Mouse (Mus musculus): ENCODE data around the gene Ttc41. TPM values are rescaled to one million over a fixed set of nuclear protein-coding genes. Genes with fewer than 3 reads are reported as not detected.
A peak's percentile ranks its signal among the peaks of the same experiment; 100 is the strongest.

The Ttc41 gene
- polyA plus RNA-seq, 1 experiment = 1.7 TPM

DNA sequence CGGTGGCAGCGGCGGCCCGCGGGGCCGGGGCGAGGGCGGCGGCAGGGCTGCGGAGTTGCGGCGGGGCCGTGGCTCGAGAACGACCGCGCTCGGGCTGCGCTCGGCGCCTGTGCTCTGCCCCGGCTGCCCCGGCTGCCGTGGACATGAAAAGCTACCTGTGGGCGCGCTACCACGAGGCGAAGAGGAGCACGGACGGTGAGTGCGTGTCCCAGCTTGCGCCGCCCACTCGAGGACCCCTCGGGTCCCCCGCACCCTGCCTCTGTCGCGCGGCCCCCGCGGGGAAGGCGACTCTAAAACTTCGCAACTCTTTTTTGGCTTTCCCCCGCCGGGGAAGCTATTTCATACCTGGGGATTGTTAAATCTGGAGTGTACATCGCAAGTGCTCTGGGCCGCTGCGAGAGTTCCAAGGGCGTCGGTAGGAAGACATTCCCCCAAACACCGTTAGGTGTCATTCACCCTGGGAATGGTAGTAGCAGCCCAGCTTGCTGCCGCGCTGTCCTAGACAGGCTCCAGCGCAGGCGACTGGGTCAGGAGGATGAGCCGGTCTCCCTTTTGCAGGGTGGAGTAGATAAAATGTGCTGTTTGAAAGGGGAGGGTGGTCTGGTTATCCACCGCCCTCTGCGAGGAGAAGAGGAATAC, 73.6 kb downstream of the Ttc41 start:
- Histone ChIP-seq H3K4me3 (ENCODE audit: insufficient read depth, low read length) (peak overlapping the region; percentile 64), H3K4me1 (ENCODE audit: control insufficient read depth, insufficient read depth, low read length) (peaks cover 3% of the 10 kb centered on the region; the same call in 1 of the 2 replicates), H3K27ac (ENCODE audit: insufficient read depth, low read length) (no peak overlapping the region)
- TF ChIP-seq POLR2A (IDR thresholded peaks at IDR 0.05; ENCODE audit: extremely low read depth, insufficient read depth, low read length) (no peak), CTCF (IDR thresholded peaks at IDR 0.05; ENCODE audit: extremely low read depth, insufficient read depth, low read length) (no peak)

DNA sequence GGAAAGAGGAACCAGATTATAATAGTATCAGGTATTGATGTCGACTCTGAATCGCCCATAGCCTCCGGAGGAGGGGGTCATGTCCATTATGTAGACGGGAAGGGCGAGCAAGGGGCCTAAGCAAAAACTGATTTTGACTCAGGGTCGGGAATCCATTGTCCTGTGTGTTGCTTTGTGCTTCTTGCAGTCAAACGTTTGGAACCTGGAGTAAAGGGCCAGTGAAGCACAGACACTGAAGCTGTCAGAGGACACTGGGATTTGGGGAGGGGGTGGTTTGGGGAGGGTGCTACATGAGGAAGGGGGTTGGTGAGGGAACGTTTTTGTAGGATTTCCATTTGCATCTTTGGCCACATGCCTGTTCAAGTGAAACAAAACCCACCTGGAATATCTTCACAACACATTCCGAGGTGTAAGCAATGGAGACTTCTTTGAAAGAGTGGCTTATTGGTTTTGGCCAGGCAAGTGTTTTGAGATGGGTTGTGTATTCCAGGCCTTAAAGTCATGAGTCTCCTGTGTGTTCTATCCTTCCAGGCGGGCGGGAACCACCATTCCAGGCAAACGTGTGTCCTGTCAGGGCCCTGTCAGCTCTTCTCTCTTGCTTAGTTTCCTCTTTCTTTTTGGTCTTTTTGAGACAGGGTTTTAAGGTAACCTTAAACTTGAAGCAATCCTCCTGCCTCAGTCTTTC, 74.3 kb downstream of the Ttc41 start:
- peak overlapping the region; percentile 64 for H3K4me3 ChIP-seq (ENCODE audit: insufficient read depth, low read length)
- peaks cover 3% of the 10 kb centered on the region; the same call in 1 of the 2 replicates for H3K4me1 ChIP-seq (ENCODE audit: control insufficient read depth, insufficient read depth, low read length)
- TF ChIP-seq CTCF (IDR thresholded peaks at IDR 0.05; ENCODE audit: extremely low read depth, insufficient read depth, low read length) (no peak), POLR2A (IDR thresholded peaks at IDR 0.05; ENCODE audit: extremely low read depth, insufficient read depth, low read length) (no peak)
- H3K27ac ChIP-seq (ENCODE audit: insufficient read depth, low read length) = no peak overlapping the region

DNA sequence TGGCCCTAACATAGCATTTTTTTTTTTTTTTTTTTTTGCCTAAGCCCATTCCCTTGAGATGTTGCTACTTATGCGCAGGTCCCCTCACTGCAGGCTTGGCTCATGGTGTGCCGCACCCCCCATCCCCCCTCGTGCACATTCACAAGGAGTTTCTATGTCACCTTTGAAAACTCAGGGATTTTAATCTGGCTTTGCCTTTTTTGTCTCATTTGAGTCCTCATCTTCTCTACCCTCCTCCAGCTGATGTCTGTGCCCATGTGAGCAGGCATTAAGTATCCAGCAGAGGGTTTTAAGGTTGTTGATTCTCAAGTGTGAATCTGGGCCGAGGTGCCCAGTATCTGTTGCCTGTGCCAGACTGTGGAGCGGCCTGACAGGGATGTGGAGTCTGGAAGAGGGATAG, 76.0 kb downstream of the Ttc41 start:
- H3K27ac ChIP-seq (ENCODE audit: insufficient read depth, low read length) = no peak overlapping the region
- H3K4me1 ChIP-seq (ENCODE audit: control insufficient read depth, insufficient read depth, low read length) = peaks cover 3% of the 10 kb centered on the region
- H3K4me3 ChIP-seq (ENCODE audit: insufficient read depth, low read length) = no peak overlapping the region
- TF ChIP-seq CTCF (IDR thresholded peaks at IDR 0.05; ENCODE audit: extremely low read depth, insufficient read depth, low read length) (no peak), POLR2A (IDR thresholded peaks at IDR 0.05; ENCODE audit: extremely low read depth, insufficient read depth, low read length) (no peak)

DNA sequence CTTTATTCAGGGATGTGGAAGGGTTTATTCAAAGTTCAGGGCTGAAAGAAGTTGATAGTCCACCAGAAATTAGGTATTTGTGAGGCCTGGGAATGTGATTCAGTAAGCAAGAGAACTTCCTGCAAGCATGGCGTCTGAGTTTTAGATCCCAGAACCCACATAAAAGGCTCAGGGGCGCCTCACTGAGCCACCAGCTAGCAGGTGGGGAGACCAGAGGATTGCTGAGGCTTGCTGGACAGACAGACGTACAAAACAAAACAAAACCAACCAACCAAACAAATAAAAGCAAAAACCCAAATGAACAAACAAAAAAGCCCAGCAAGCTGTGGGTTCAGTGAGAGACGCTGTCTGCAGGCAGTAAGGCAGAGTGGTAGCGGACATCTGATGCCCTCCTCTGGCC, 77.0 kb downstream of the Ttc41 start:
- Histone ChIP-seq H3K4me3 (ENCODE audit: insufficient read depth, low read length) (no peak overlapping the region), H3K27ac (ENCODE audit: insufficient read depth, low read length) (no peak overlapping the region), H3K4me1 (ENCODE audit: control insufficient read depth, insufficient read depth, low read length) (peaks cover 3% of the 10 kb centered on the region)
- TF ChIP-seq CTCF (IDR thresholded peaks at IDR 0.05; ENCODE audit: extremely low read depth, insufficient read depth, low read length) (no peak), POLR2A (IDR thresholded peaks at IDR 0.05; ENCODE audit: extremely low read depth, insufficient read depth, low read length) (no peak)

DNA sequence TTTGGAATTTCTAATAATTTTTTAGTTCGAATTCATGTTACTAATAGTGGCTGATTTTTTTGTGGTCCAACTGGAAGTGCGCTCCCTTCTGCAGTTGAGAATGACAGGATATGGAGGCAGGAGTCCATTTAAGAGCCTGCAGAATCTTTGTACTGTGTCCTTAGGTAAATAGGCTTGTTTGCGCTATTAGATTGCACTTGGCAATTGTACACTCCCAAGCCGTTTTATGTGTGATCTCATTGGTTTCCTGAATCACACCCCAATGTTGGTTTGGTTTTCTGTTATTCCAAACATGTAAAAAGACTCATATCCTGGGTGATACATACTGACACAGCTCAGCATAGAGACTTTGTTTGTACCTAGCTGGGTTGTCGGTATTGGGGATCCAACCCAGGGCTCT, 78.0 kb downstream of the Ttc41 start:
- Histone ChIP-seq H3K4me3 (ENCODE audit: insufficient read depth, low read length) (no peak overlapping the region), H3K4me1 (ENCODE audit: control insufficient read depth, insufficient read depth, low read length) (peaks cover 9% of the 10 kb centered on the region), H3K27ac (ENCODE audit: insufficient read depth, low read length) (no peak overlapping the region)
- no peak for TF ChIP-seq CTCF (IDR thresholded peaks at IDR 0.05; ENCODE audit: extremely low read depth, insufficient read depth, low read length)
- no peak for TF ChIP-seq POLR2A (IDR thresholded peaks at IDR 0.05; ENCODE audit: extremely low read depth, insufficient read depth, low read length)

DNA sequence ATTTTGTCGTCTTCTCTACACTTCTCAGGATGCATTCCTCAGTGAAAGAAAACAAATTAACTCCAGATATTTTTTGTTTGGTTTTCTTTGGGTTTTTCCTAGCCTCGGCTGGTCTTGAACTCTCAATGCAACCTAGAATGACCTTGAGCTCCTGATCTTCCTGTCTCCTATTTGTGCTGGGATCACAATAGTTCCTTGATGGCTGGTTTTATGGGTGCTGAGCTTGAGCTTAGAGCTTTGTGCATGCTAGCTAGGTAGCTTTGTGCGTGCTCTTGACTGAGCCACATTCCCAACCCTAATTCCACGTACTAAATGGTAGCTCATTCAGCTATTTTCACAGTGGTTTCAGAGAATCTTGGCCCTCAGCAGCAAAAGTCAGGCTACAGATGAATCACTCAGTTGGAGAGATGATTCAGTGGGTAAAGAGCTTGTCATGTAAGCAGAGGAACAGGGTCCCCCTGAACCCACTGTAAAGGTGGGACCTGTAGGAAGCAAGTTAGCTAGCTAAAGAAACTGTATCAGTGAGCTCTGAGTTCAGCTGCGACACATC, 78.6 kb downstream of the Ttc41 start:
- no peak overlapping the region for H3K27ac ChIP-seq (ENCODE audit: insufficient read depth, low read length)
- TF ChIP-seq CTCF (IDR thresholded peaks at IDR 0.05; ENCODE audit: extremely low read depth, insufficient read depth, low read length) (no peak), POLR2A (IDR thresholded peaks at IDR 0.05; ENCODE audit: extremely low read depth, insufficient read depth, low read length) (no peak)
- H3K4me1 ChIP-seq (ENCODE audit: control insufficient read depth, insufficient read depth, low read length) = peaks cover 9% of the 10 kb centered on the region
- no peak overlapping the region for H3K4me3 ChIP-seq (ENCODE audit: insufficient read depth, low read length)

DNA sequence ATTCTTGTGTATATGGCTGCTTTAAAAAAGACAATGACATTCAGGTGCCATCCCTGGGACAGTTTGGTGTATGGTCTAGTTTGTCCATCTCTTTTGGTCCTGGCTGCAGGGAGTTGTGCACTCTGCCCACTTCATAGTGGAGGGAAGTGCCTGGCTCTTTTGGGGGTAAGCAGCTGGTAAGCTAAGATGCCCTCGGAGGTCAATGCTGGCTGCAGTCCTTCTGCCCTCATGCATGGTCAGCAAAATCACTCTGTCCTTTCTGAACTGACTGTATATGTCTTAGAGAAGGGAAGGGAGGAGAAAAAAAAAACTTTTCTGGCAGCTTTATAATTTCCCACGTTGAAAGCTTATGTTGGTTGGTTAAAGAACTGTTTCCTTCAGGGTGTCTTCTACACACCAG, 79.8 kb downstream of the Ttc41 start:
- H3K4me3 ChIP-seq (ENCODE audit: insufficient read depth, low read length) = no peak overlapping the region
- H3K27ac ChIP-seq (ENCODE audit: insufficient read depth, low read length) = no peak overlapping the region
- no peak for TF ChIP-seq CTCF (IDR thresholded peaks at IDR 0.05; ENCODE audit: extremely low read depth, insufficient read depth, low read length)
- no peak for TF ChIP-seq POLR2A (IDR thresholded peaks at IDR 0.05; ENCODE audit: extremely low read depth, insufficient read depth, low read length)
- peaks cover 7% of the 10 kb centered on the region for H3K4me1 ChIP-seq (ENCODE audit: control insufficient read depth, insufficient read depth, low read length)

DNA sequence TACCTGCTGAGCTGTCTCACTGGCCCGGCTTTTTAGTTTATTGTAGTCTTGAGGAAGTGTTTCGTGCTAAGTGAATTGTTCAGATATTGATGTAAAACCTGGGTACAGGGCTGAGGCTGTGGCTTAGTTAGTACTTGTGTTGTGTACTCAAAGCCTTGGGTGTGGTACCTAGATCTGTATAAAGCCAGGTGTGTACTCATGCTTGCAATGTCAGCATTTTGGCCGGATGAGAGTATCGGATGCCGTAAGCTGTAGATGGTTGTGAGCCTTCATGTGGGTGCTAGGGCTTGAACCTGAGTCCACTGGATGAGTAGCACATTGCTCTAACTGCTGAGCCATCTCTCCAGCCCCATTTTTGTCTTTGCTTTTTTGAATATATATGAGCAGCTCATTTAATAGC, 80.5 kb downstream of the Ttc41 start:
- Histone ChIP-seq H3K27ac (ENCODE audit: insufficient read depth, low read length) (no peak overlapping the region), H3K4me1 (ENCODE audit: control insufficient read depth, insufficient read depth, low read length) (peaks cover 7% of the 10 kb centered on the region), H3K4me3 (ENCODE audit: insufficient read depth, low read length) (no peak overlapping the region)
- TF ChIP-seq CTCF (IDR thresholded peaks at IDR 0.05; ENCODE audit: extremely low read depth, insufficient read depth, low read length) (no peak), POLR2A (IDR thresholded peaks at IDR 0.05; ENCODE audit: extremely low read depth, insufficient read depth, low read length) (no peak)

DNA sequence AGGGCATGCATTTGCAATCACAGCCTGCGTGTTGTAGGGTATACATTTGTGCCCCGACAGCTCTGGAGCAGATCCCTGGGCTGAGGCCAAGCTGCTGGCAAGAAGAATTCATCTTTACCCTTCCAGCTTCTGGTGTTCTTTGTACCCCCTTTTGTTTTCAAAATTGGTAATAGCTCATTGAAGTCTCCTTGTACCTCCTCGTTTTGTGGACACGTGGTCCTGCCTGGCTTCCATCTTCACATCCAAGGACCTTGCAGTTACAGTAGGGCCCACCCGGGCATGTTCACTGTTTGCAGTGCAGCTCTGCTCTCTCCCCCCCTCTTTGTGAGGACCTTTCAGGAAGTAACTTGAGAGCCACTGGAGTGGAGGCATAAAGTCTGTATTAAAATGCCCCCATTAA, 82.6 kb downstream of the Ttc41 start:
- H3K4me3 ChIP-seq (ENCODE audit: insufficient read depth, low read length) = no peak overlapping the region
- no peak for TF ChIP-seq CTCF (IDR thresholded peaks at IDR 0.05; ENCODE audit: extremely low read depth, insufficient read depth, low read length)
- no peak for TF ChIP-seq POLR2A (IDR thresholded peaks at IDR 0.05; ENCODE audit: extremely low read depth, insufficient read depth, low read length)
- peak overlapping the region; percentile 18; the same call in 1 of the 2 replicates for H3K27ac ChIP-seq (ENCODE audit: insufficient read depth, low read length)
- peaks cover 7% of the 10 kb centered on the region for H3K4me1 ChIP-seq (ENCODE audit: control insufficient read depth, insufficient read depth, low read length)

Data from cortical plate, adult 2 months (tissue).